Mouse (Mus musculus) testis, postnatal 10 days (tissue): ENCODE measurements around the gene Ptpn14.

ENCODE experiments used
- DNase-seq: peaks from one replicate; pipeline ENCODE4 v3.0.0; 2021; ENCODE audit warnings: low spot score

Gene Ptpn14

GRCm38 (mm10) chr1:189770516-189770915 lies 42.4 kb downstream of the Ptpn14 start:
- no peak for DNase-seq

GRCm38 (mm10) chr1:189772707-189773106 lies 44.6 kb downstream of the Ptpn14 start:
- DNase-seq, result no peak

- DNase-seq, result no peak
Measured at GRCm38 (mm10) chr1:189774778-189775177, 46.7 kb downstream of the Ptpn14 start.

- no peak for DNase-seq
Measured at GRCm38 (mm10) chr1:189777207-189777606, 49.1 kb downstream of the Ptpn14 start.

GRCm38 (mm10) chr1:189778343-189778742 lies 50.3 kb downstream of the Ptpn14 start:
- DNase-seq, result no peak

GRCm38 (mm10) chr1:189779226-189779625 lies 51.2 kb downstream of the Ptpn14 start:
- no peak for DNase-seq

- DNase-seq, result no peak
Measured at GRCm38 (mm10) chr1:189781721-189782345, 53.8 kb downstream of the Ptpn14 start.

- DNase-seq, result no peak
Measured at GRCm38 (mm10) chr1:189782709-189783108, 54.6 kb downstream of the Ptpn14 start.

- no peak for DNase-seq
Measured at GRCm38 (mm10) chr1:189784503-189784902, 56.4 kb downstream of the Ptpn14 start.

GRCm38 (mm10) chr1:189786707-189787485 lies 58.8 kb downstream of the Ptpn14 start:
- DNase-seq, result no peak

- no peak for DNase-seq
Measured at GRCm38 (mm10) chr1:189789545-189789944, 61.5 kb downstream of the Ptpn14 start.

- no peak for DNase-seq
Measured at GRCm38 (mm10) chr1:189790666-189791065, 62.6 kb downstream of the Ptpn14 start.

GRCm38 (mm10) chr1:189791534-189792217 lies 63.6 kb downstream of the Ptpn14 start:
- DNase-seq, result no peak

- DNase-seq, result no peak
Measured at GRCm38 (mm10) chr1:189792560-189793195, 64.6 kb downstream of the Ptpn14 start.

GRCm38 (mm10) chr1:189798949-189799348 lies 70.9 kb downstream of the Ptpn14 start:
- no peak for DNase-seq

- no peak for DNase-seq
Measured at GRCm38 (mm10) chr1:189800211-189800961, 72.3 kb downstream of the Ptpn14 start.

- DNase-seq, result no peak
Measured at GRCm38 (mm10) chr1:189801303-189801702, 73.2 kb downstream of the Ptpn14 start.

GRCm38 (mm10) chr1:189802575-189802974 lies 74.5 kb downstream of the Ptpn14 start:
- no peak for DNase-seq

- DNase-seq, result no peak
Measured at GRCm38 (mm10) chr1:189803742-189804141, 75.7 kb downstream of the Ptpn14 start.

- no peak for DNase-seq
Measured at GRCm38 (mm10) chr1:189806533-189807297, 78.6 kb downstream of the Ptpn14 start.

GRCm38 (mm10) chr1:189808015-189808414 lies 79.9 kb downstream of the Ptpn14 start:
- no peak for DNase-seq
